Mouse (Mus musculus) mesoderm, embryonic 11.5 days (tissue): ENCODE results near the gene Olfr123.

ENCODE experiments used
- DNase-seq: peaks from one replicate; pipeline ENCODE4 v3.0.0-alpha.2; 2012; ENCODE audit warnings: low read depth, low spot score

Olfr123 gene

GRCm38 (mm10) chr17:37793229-37793628 lies at the start of gene Olfr123:
Olfr123 (plus strand) TSS chr17:37793529.
- DNase-seq, result no peak

- no peak for DNase-seq
Observed at GRCm38 (mm10) chr17:37768307-37768706, 25.0 kb upstream of the Olfr123 start, which contains the start of gene Olfr122. Olfr122 (plus strand) TSS chr17:37768607.

- no peak for DNase-seq
Observed at GRCm38 (mm10) chr17:37799588-37799987, 6.3 kb downstream of the Olfr123 start, which contains the start of gene Olfr124. Olfr124 (plus strand) TSS chr17:37799888.

GRCm38 (mm10) chr17:37832649-37833048 lies 39.3 kb downstream of the Olfr123 start, which contains the start of gene Olfr125:
Olfr125 (plus strand) TSS chr17:37832949.
- DNase-seq, result no peak

- DNase-seq, result no peak
Observed at GRCm38 (mm10) chr17:37847183-37847582, 53.9 kb downstream of the Olfr123 start, which contains the start of gene Olfr126. Olfr126 (plus strand) TSS chr17:37847483.
